Comparison of ENCODE assay signal across 25 mouse cellular contexts in the genomic region with DNA sequence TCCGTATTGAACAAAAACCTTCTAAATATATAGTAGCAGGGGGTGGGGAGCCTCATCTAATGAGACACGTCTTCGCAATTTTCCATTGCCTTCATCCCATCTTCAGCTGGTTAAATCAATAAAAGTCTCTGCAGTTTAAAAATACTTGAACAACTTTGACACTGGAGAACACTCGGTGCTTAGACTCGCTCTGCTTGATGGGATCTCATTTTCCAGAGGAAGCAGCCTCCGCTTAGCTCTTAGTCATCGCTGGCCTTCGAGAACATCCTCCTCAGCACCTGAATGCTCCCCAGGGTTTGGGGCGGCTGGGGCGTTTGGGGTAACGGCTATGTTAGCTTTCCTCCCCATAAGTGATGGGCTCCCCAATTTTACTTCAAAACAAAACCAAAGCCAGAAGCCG. TPM values are rescaled to one million over a fixed set of nuclear protein-coding genes. Genes with fewer than 3 reads are reported as not detected.
"Had no signal": no experiment of that assay in that cellular context is flagged by ENCODE, and none has a peak within 500 bp of the region (broad histone marks: within the 10 kb centered on the region; RNA-seq: fewer than 3 reads in every experiment).

No protein-coding gene starts in this region.

- ATAC-seq: hindbrain, postnatal 0 days; intestine, embryonic 16.5 days; liver, embryonic 12.5 days had no signal

- H3K4me2 ChIP-seq: heart, embryonic 12.5 days; hindbrain, embryonic 13.5 days; hindbrain, embryonic 15.5 days; kidney, embryonic 15.5 days; limb, embryonic 13.5 days; limb, embryonic 15.5 days; liver, embryonic 12.5 days had no signal

- H3K9ac ChIP-seq: heart, embryonic 12.5 days; hindbrain, embryonic 13.5 days; hindbrain, embryonic 15.5 days; kidney, embryonic 15.5 days; limb, embryonic 13.5 days; limb, embryonic 15.5 days; liver, embryonic 12.5 days had no signal

- H3K27me3 ChIP-seq: heart, embryonic 12.5 days; hindbrain, embryonic 13.5 days; hindbrain, embryonic 15.5 days; kidney, embryonic 15.5 days; limb, embryonic 13.5 days; limb, embryonic 15.5 days; liver, embryonic 12.5 days had no signal

- H3K27ac ChIP-seq: hindbrain, embryonic 13.5 days; hindbrain, embryonic 15.5 days; hindbrain, postnatal 0 days; kidney, embryonic 15.5 days; kidney, postnatal 0 days; limb, embryonic 13.5 days; limb, embryonic 15.5 days; liver, embryonic 12.5 days had no signal

- DNase-seq: gastrocnemius, postnatal 25 days; heart, adult 18-20 months; heart, postnatal 10 days; heart, postnatal 4 days; kidney, adult 11 months; kidney, adult 2 months; kidney, adult 9 months; kidney, postnatal 14 days; kidney, postnatal 36 days; layer of hippocampus, adult 9-11 months; layer of hippocampus, postnatal 36 days; left cerebral cortex, postnatal 4 days had no signal

- H3K36me3 ChIP-seq: heart, embryonic 12.5 days; hindbrain, embryonic 13.5 days; hindbrain, embryonic 15.5 days; kidney, embryonic 15.5 days; limb, embryonic 13.5 days; limb, embryonic 15.5 days; liver, embryonic 12.5 days had no signal

- H3K4me3 ChIP-seq: heart, embryonic 12.5 days; hindbrain, embryonic 13.5 days; hindbrain, embryonic 15.5 days; kidney, embryonic 15.5 days; limb, embryonic 13.5 days; limb, embryonic 15.5 days; liver, embryonic 12.5 days had no signal

- H3K4me1 ChIP-seq: hindbrain, embryonic 13.5 days; hindbrain, embryonic 15.5 days; limb, embryonic 13.5 days; limb, embryonic 15.5 days; liver, embryonic 12.5 days had no signal

- H3K9me3 ChIP-seq: heart, embryonic 12.5 days; hindbrain, embryonic 13.5 days; hindbrain, embryonic 15.5 days; kidney, embryonic 15.5 days; limb, embryonic 13.5 days; limb, embryonic 15.5 days; liver, embryonic 12.5 days had no signal

RNA-seq across cellular contexts. Expression of a gene that starts 21.3 kb away (rescaled TPM):
- total RNA-seq: hindbrain, postnatal 0 days; left cerebral cortex, adult 18-20 months; left cerebral cortex, postnatal 10 days; left cerebral cortex, postnatal 25 days had no signal
